Mouse (Mus musculus) intestine, embryonic 16.5 days (tissue): ENCODE measurements around the gene Zfp14. TPM values are rescaled to one million over a fixed set of nuclear protein-coding genes. Genes with fewer than 3 reads are reported as not detected.
A peak's percentile ranks its signal among the peaks of the same experiment; 100 is the strongest.

ENCODE experiments used
- ATAC-seq: fragments of 200-750 bp; cut with Nextera tagmentation; 2 replicates; pipeline ENCODE4 v1.8.0; 2017; ENCODE audit warnings: moderate TSS enrichment, moderate library complexity
- H3K27ac ChIP-seq: fragments of 300-500 bp; sonication (generic); 2 replicates; pipeline ENCODE4 v1.5.1; 2014; ENCODE audit warnings: mild to moderate bottlenecking, low read length
- H3K27me3 ChIP-seq: fragments of 300-500 bp; sonication (generic); replicated peaks from 2 replicates; pipeline ENCODE4 v1.6.1; 2014; ENCODE audit warnings: low read length, control low read depth, mixed read lengths; ENCODE audit not compliant: control insufficient read depth, insufficient read depth
- H3K36me3 ChIP-seq: fragments of 300-500 bp; sonication (generic); 2 replicates; pipeline ENCODE4 v1.6.1; 2014; ENCODE audit warnings: low read length, control low read depth; ENCODE audit not compliant: control insufficient read depth, insufficient read depth
- H3K4me1 ChIP-seq: fragments of 300-500 bp; sonication (generic); 2 replicates; pipeline ENCODE4 v1.6.1; 2014; ENCODE audit warnings: low read length, control low read depth, mixed read lengths; ENCODE audit not compliant: control insufficient read depth, insufficient read depth
- H3K4me2 ChIP-seq: fragments of 300-500 bp; sonication (generic); 2 replicates; pipeline ENCODE4 v1.6.1; 2014; ENCODE audit warnings: low read depth, low read length, control low read depth
- H3K4me3 ChIP-seq: fragments of 300-500 bp; sonication (generic); 2 replicates; pipeline ENCODE4 v1.5.1; 2014; ENCODE audit warnings: mild to moderate bottlenecking, low read length
- H3K9ac ChIP-seq: fragments of 300-500 bp; sonication (generic); 2 replicates; pipeline ENCODE4 v1.6.1; 2014; ENCODE audit warnings: low read depth, low read length
- H3K9me3 ChIP-seq: fragments of 300-500 bp; sonication (generic); 2 replicates; pipeline ENCODE4 v1.6.1; 2016; ENCODE audit warnings: low read length, control low read depth; ENCODE audit not compliant: control insufficient read depth
- WGBS: fragments of 180-500 bp; shearing (Covaris S2); extraction: QIAGEN DNeasy Blood & Tissue Kit; methylation state at CpG from one replicate; pipeline ENCODE4 v1.1.7; 2014; 5-methylcytosine and 5-hydroxymethylcytosine counted together
- microRNA-seq: library from miRNA; unstranded; fragments of <30 nt; microRNA quantifications from one replicate; pipeline ENCODE4, GENCODE M21; 2016
- polyA plus RNA-seq: library from polyadenylated mRNA; unstranded; fragments of >200 nt; fragmentation: Nextera tagmentation; extraction: Ambion mirVana; gene quantifications from 2 replicates; pipeline ENCODE4 v1.2.1, GENCODE M21; 2015

Zfp14 gene
- polyA plus RNA-seq, 1 experiment from 2014 or later: 2.0 TPM

- peak; percentile 83 for ATAC-seq
- Histone ChIP-seq H3K9ac (no peak overlapping the region), H3K27me3 (no peaks in the 10 kb centered on the region), H3K9me3 (no peaks in the 10 kb centered on the region), H3K4me1 (peaks cover 16% of the 10 kb centered on the region), H3K36me3 (peaks cover 17% of the 10 kb centered on the region; the same call in 1 of the 2 replicates), H3K4me3 (no peak overlapping the region), H3K4me2 (peak overlapping the region; percentile 27; the same call in 1 of the 2 replicates), H3K27ac (peak overlapping the region; percentile 81)
- 66% methylated on average over 11 of the region's 11 CpGs for WGBS
Measured at GRCm38 (mm10) chr7:29989031-29989430, 62.1 kb downstream of the Zfp14 start.

DNA sequence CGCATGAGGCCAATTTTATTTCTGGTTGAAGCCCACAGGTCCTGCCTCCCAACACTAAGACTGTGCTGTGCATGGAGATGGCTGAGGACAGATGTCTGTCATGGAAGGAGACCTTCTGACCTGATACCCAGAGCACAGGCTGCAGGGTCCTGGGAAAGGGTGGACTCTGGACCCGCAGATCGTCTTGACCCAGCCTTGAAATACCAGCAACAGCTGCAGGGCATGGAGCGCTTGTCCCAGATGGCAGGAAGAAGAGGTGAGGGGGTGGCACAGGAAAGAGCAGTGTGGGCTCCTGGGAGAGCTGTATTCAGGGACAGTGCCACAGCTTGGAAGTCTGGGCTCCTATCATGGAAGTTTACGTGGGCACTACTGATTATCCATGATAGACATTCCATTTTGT lies 63.6 kb downstream of the Zfp14 start:
- Histone ChIP-seq H3K27me3 (no peaks in the 10 kb centered on the region), H3K36me3 (peaks cover 10% of the 10 kb centered on the region; the same call in 1 of the 2 replicates), H3K4me1 (peaks cover 23% of the 10 kb centered on the region), H3K27ac (no peak overlapping the region; the same call in 1 of the 2 replicates), H3K4me3 (no peak overlapping the region), H3K9ac (no peak overlapping the region), H3K4me2 (no peak overlapping the region), H3K9me3 (no peaks in the 10 kb centered on the region)
- ATAC-seq: no peak
- WGBS: 87% methylated on average over 5 of the region's 5 CpGs

Small RNAs within 50 kb of the gene (microRNA-seq; reads per million reads assigned to microRNA genes)
- not detected for gene Gm23368

Other genes starting within 250 kb of the Zfp14 start
- 10.0 and 11.1 TPM in 2 replicates for gene Zfp790, start 235.3 kb downstream of the Zfp14 start, polyA plus RNA-seq
- 2.7 and 3.2 TPM in 2 replicates for gene Zfp940, start 197.7 kb downstream of the Zfp14 start, polyA plus RNA-seq
- 4.2 and 4.3 TPM in 2 replicates for gene Zfp420, start 191.4 kb downstream of the Zfp14 start, polyA plus RNA-seq
- 6.6 and 7.1 TPM in 2 replicates for gene Zfp27, start 144.8 kb downstream of the Zfp14 start, polyA plus RNA-seq
- gene Zfp383, start 143.2 kb downstream of the Zfp14 start, polyA plus RNA-seq: 2.7 TPM in 2 replicates
- gene Zfp74, start 97.3 kb downstream of the Zfp14 start, polyA plus RNA-seq: 5.4 and 6.4 TPM in 2 replicates
- gene Zfp568, start 67.4 kb downstream of the Zfp14 start, polyA plus RNA-seq: 9.1 and 11.6 TPM in 2 replicates
- gene Zfp82, start 21.5 kb upstream of the Zfp14 start, polyA plus RNA-seq: 4.2 and 4.4 TPM in 2 replicates
- gene Gm26920, start 39.0 kb upstream of the Zfp14 start, polyA plus RNA-seq: 0.62 TPM in 1 of 2 replicates, not detected in the other
- gene Zfp566, start 39.1 kb upstream of the Zfp14 start, polyA plus RNA-seq: 4.3 and 5.3 TPM in 2 replicates
- gene Zfp260, start 43.4 kb upstream of the Zfp14 start, polyA plus RNA-seq: 60.8 and 61.0 TPM in 2 replicates
- 5.0 and 6.6 TPM in 2 replicates for gene Zfp382, start 70.6 kb upstream of the Zfp14 start, polyA plus RNA-seq
- 9.2 and 9.7 TPM in 2 replicates for gene Zfp146, start 118.4 kb upstream of the Zfp14 start, polyA plus RNA-seq
- gene Cox7a1, start 132.8 kb upstream of the Zfp14 start, polyA plus RNA-seq: 41.5 and 50.1 TPM in 2 replicates
- gene Capns1, start 147.4 kb upstream of the Zfp14 start, polyA plus RNA-seq: 80.2 and 86.9 TPM in 2 replicates
- 99.2 and 103 TPM in 2 replicates for gene Polr2i, start 180.6 kb upstream of the Zfp14 start, polyA plus RNA-seq
- 139 and 142 TPM in 2 replicates for gene Tbcb, start 180.9 kb upstream of the Zfp14 start, polyA plus RNA-seq
- not detected in 2 replicates for gene Ovol3, start 184.3 kb upstream of the Zfp14 start, polyA plus RNA-seq
- 0.22 and 0.37 TPM in 2 replicates for gene Thap8, start 228.7 kb upstream of the Zfp14 start, polyA plus RNA-seq
- gene Wdr62, start 229.0 kb upstream of the Zfp14 start, polyA plus RNA-seq: 5.7 and 7.3 TPM in 2 replicates
- gene Clip3, start 240.3 kb upstream of the Zfp14 start, polyA plus RNA-seq: 20.9 and 22.1 TPM in 2 replicates